Mouse (Mus musculus): ENCODE data around the gene Rnf220. TPM values are rescaled to one million over a fixed set of nuclear protein-coding genes. Genes with fewer than 3 reads are reported as not detected.
A peak's percentile ranks its signal among the peaks of the same experiment; 100 is the strongest.

Gene Rnf220
- polyA plus RNA-seq, 1 experiment, result 217 TPM

GRCm38 (mm10) chr4:117416827-117417226 lies 80.0 kb downstream of the Rnf220 start:
- no peak overlapping the region for H3K27ac ChIP-seq (ENCODE audit: insufficient read depth, low read length)
- no peaks in the 10 kb centered on the region for H3K4me1 ChIP-seq (ENCODE audit: control insufficient read depth, insufficient read depth, low read length)
- TF ChIP-seq POLR2A (IDR thresholded peaks at IDR 0.05; ENCODE audit: extremely low read depth, insufficient read depth, low read length) (no peak), CTCF (IDR thresholded peaks at IDR 0.05; ENCODE audit: extremely low read depth, insufficient read depth, low read length) (no peak)
- no peak overlapping the region for H3K4me3 ChIP-seq (ENCODE audit: insufficient read depth, low read length)

GRCm38 (mm10) chr4:117410049-117410410 lies 86.8 kb downstream of the Rnf220 start:
- no peak for TF ChIP-seq CTCF (IDR thresholded peaks at IDR 0.05; ENCODE audit: extremely low read depth, insufficient read depth, low read length)
- TF ChIP-seq POLR2A (IDR thresholded peaks at IDR 0.05; ENCODE audit: extremely low read depth, insufficient read depth, low read length), result no peak
- Histone ChIP-seq H3K27ac (ENCODE audit: insufficient read depth, low read length) (0 out of 2 replicates have a peak overlapping the region, but pooled peaks have one; percentile 29), H3K4me1 (ENCODE audit: control insufficient read depth, insufficient read depth, low read length) (no peaks in the 10 kb centered on the region), H3K4me3 (ENCODE audit: insufficient read depth, low read length) (no peak overlapping the region)

GRCm38 (mm10) chr4:117409144-117410048 lies 87.5 kb downstream of the Rnf220 start:
- H3K4me3 ChIP-seq (ENCODE audit: insufficient read depth, low read length), result no peak overlapping the region
- no peak overlapping the region for H3K27ac ChIP-seq (ENCODE audit: insufficient read depth, low read length)
- no peaks in the 10 kb centered on the region for H3K4me1 ChIP-seq (ENCODE audit: control insufficient read depth, insufficient read depth, low read length)
- TF ChIP-seq CTCF (IDR thresholded peaks at IDR 0.05; ENCODE audit: extremely low read depth, insufficient read depth, low read length) (no peak), POLR2A (IDR thresholded peaks at IDR 0.05; ENCODE audit: extremely low read depth, insufficient read depth, low read length) (no peak)

GRCm38 (mm10) chr4:117407945-117408344 lies 88.9 kb downstream of the Rnf220 start:
- Histone ChIP-seq H3K4me3 (ENCODE audit: insufficient read depth, low read length) (no peak overlapping the region), H3K27ac (ENCODE audit: insufficient read depth, low read length) (no peak overlapping the region), H3K4me1 (ENCODE audit: control insufficient read depth, insufficient read depth, low read length) (no peaks in the 10 kb centered on the region)
- TF ChIP-seq CTCF (IDR thresholded peaks at IDR 0.05; ENCODE audit: extremely low read depth, insufficient read depth, low read length), result no peak
- no peak for TF ChIP-seq POLR2A (IDR thresholded peaks at IDR 0.05; ENCODE audit: extremely low read depth, insufficient read depth, low read length)

- TF ChIP-seq CTCF (IDR thresholded peaks at IDR 0.05; ENCODE audit: extremely low read depth, insufficient read depth, low read length) (no peak), POLR2A (IDR thresholded peaks at IDR 0.05; ENCODE audit: extremely low read depth, insufficient read depth, low read length) (no peak)
- H3K27ac ChIP-seq (ENCODE audit: insufficient read depth, low read length), result no peak overlapping the region
- no peaks in the 10 kb centered on the region for H3K4me1 ChIP-seq (ENCODE audit: control insufficient read depth, insufficient read depth, low read length)
- H3K4me3 ChIP-seq (ENCODE audit: insufficient read depth, low read length), result no peak overlapping the region
Observed at GRCm38 (mm10) chr4:117405999-117406398, 90.9 kb downstream of the Rnf220 start.

GRCm38 (mm10) chr4:117405211-117405610 lies 91.6 kb downstream of the Rnf220 start:
- Histone ChIP-seq H3K4me1 (ENCODE audit: control insufficient read depth, insufficient read depth, low read length) (no peaks in the 10 kb centered on the region), H3K27ac (ENCODE audit: insufficient read depth, low read length) (no peak overlapping the region), H3K4me3 (ENCODE audit: insufficient read depth, low read length) (no peak overlapping the region)
- no peak for TF ChIP-seq POLR2A (IDR thresholded peaks at IDR 0.05; ENCODE audit: extremely low read depth, insufficient read depth, low read length)
- TF ChIP-seq CTCF (IDR thresholded peaks at IDR 0.05; ENCODE audit: extremely low read depth, insufficient read depth, low read length), result no peak

- Histone ChIP-seq H3K4me3 (ENCODE audit: insufficient read depth, low read length) (no peak overlapping the region), H3K4me1 (ENCODE audit: control insufficient read depth, insufficient read depth, low read length) (no peaks in the 10 kb centered on the region), H3K27ac (ENCODE audit: insufficient read depth, low read length) (no peak overlapping the region)
- TF ChIP-seq CTCF (IDR thresholded peaks at IDR 0.05; ENCODE audit: extremely low read depth, insufficient read depth, low read length) (no peak), POLR2A (IDR thresholded peaks at IDR 0.05; ENCODE audit: extremely low read depth, insufficient read depth, low read length) (no peak)
Observed at GRCm38 (mm10) chr4:117403411-117403810, 93.4 kb downstream of the Rnf220 start.

- Histone ChIP-seq H3K27ac (ENCODE audit: insufficient read depth, low read length) (peak overlapping the region; percentile 89), H3K4me3 (ENCODE audit: insufficient read depth, low read length) (no peak overlapping the region), H3K4me1 (ENCODE audit: control insufficient read depth, insufficient read depth, low read length) (no peaks in the 10 kb centered on the region)
- TF ChIP-seq POLR2A (IDR thresholded peaks at IDR 0.05; ENCODE audit: extremely low read depth, insufficient read depth, low read length), result no peak
- no peak for TF ChIP-seq CTCF (IDR thresholded peaks at IDR 0.05; ENCODE audit: extremely low read depth, insufficient read depth, low read length)
Observed at GRCm38 (mm10) chr4:117397128-117397527, 99.7 kb downstream of the Rnf220 start.

GRCm38 (mm10) chr4:117393027-117393426 lies 103.8 kb downstream of the Rnf220 start:
- Histone ChIP-seq H3K4me1 (ENCODE audit: control insufficient read depth, insufficient read depth, low read length) (no peaks in the 10 kb centered on the region), H3K4me3 (ENCODE audit: insufficient read depth, low read length) (no peak overlapping the region), H3K27ac (ENCODE audit: insufficient read depth, low read length) (no peak overlapping the region)
- TF ChIP-seq CTCF (IDR thresholded peaks at IDR 0.05; ENCODE audit: extremely low read depth, insufficient read depth, low read length) (no peak), POLR2A (IDR thresholded peaks at IDR 0.05; ENCODE audit: extremely low read depth, insufficient read depth, low read length) (no peak)

- Histone ChIP-seq H3K4me3 (ENCODE audit: insufficient read depth, low read length) (no peak overlapping the region), H3K4me1 (ENCODE audit: control insufficient read depth, insufficient read depth, low read length) (no peaks in the 10 kb centered on the region), H3K27ac (ENCODE audit: insufficient read depth, low read length) (no peak overlapping the region)
- no peak for TF ChIP-seq CTCF (IDR thresholded peaks at IDR 0.05; ENCODE audit: extremely low read depth, insufficient read depth, low read length)
- TF ChIP-seq POLR2A (IDR thresholded peaks at IDR 0.05; ENCODE audit: extremely low read depth, insufficient read depth, low read length), result no peak
Observed at GRCm38 (mm10) chr4:117392391-117392790, 104.5 kb downstream of the Rnf220 start.

Data from cortical plate, adult 2 months (tissue).